Mouse (Mus musculus): ENCODE results near the gene Aunip.
"Not testable (repeated sequence)": the region's sequence is repeated elsewhere in the genome, so short reads cannot be mapped to it uniquely, and the experiment has no call there.

Gene Aunip

GRCm38 (mm10) chr4:134485151-134485900 lies 25.5 kb upstream of the Aunip start:
- no peak for DNase-seq

DNA sequence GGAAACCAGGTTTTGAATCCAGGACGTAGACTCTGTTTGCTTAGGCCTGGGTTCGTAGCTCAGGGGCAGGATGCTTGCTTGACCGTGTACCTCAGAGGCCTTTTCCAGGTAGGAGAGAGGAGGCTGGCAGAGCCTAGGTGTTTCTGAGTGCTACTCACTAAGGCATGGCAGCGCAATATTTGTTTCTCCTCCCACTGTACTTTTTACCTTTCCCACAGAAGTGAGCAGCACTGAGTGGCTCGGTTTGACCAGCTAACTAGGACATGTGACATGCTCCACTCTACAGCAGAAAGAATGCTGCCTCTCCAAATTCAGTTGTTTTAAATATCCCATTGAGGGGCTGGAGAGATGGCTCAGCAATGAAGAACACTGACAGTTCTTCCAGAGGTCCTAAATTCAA lies 22.6 kb upstream of the Aunip start:
- DNase-seq: no peak

DNA sequence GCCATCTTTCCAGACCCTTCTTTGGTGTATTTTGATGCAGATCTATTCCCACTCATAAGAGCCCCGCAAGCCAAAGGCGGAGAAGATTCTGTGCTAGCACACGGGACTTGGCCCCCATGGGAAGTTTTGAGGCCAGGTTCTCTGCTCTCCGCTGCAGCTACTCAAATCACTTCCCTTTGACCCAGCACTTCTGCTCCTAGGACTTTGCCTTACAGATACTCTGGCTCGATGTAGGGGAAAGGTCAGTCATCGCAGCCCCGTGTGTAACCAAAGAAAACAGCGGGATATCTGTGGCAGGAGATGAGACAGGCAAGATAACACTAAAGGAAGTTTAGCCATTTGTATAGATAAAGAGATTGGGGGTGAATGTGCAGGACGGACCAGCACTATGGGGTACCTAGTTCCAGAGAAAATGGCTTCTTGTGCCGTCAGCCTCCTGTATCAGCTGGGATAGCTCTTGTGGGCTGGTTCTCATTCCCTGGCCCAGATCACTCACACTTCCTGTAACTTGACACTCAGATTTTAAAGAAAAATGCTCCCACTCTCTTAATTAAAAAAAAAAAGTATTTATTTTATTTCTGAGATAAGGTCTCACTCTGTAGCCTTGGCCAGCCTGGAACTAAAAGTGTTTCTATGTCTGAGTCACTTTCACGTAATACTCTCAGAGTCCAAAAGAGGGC lies 20.7 kb upstream of the Aunip start:
- DNase-seq: no peak

DNA sequence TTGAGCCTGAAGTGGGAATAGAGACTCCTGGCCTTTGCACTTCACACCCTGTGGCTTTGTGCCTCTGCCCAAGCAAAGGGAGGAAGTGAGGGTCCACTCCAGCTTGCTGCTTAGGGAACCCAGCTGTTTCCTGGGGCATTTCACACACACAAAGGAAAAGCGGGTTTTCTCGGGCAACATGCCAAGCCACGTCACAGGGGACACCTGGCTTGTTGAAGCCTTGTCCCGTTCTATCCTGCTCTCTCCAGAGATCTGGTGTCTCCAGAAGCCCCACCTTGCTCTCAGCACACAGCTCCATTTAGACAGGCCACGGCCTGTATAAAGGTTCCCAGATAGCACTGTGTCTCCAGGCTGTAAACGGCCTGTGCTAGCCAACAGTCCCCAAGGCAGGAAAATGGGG lies 19.1 kb upstream of the Aunip start:
- DNase-seq: peak in 1 of 2 experiments; percentile 42

- DNase-seq: not testable (repeated sequence)
Observed at GRCm38 (mm10) chr4:134494161-134494560, 16.6 kb upstream of the Aunip start.

DNA sequence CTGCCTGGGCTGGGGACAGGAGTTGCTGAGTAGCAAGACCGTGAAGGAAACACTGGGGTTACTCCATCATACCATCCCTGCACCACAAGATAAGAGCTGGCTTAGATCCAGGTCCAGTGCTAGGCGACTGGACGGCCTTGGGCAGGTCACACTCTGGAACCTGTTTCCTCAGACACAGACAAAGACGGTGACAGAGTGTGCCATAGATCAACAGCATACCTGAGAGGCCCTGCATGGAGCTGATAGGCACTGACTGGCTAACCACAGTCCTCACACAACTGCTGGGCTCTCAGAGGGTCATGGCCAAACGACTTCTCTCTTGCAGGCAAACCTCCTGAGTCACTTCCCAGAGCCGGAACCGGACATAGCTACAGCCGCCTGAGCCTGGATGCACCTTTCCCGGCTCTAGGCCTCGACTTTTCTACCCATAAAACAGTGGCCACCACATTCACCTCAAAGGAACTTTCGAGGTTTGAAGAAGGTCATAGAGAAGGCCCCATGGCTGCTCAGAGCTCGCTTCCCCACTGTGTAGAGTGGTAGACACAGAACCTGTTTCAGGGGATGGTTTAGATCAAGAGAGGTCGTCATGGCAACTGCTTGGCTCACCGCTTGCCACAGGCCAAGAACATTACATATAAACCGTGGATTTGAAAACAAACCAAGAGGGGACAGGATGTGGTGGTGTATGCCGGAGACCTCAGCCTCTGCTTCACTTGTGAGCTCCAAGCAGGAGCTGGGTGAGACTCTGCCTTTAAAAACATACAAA lies 15.8 kb upstream of the Aunip start:
- peak; percentile 59 to 77 for DNase-seq

GRCm38 (mm10) chr4:134495546-134495923 lies 15.3 kb upstream of the Aunip start:
- DNase-seq: no peak

- peak; percentile 53 to 57 for DNase-seq
Observed at GRCm38 (mm10) chr4:134496595-134497210, 14.1 kb upstream of the Aunip start, which contains the start of gene Paqr7. Paqr7 (plus strand) TSS chr4:134496697.

GRCm38 (mm10) chr4:134497223-134497622 lies 13.6 kb upstream of the Aunip start:
- DNase-seq: no peak

- DNase-seq: no peak
Observed at GRCm38 (mm10) chr4:134497986-134498731, 12.6 kb upstream of the Aunip start.

DNA sequence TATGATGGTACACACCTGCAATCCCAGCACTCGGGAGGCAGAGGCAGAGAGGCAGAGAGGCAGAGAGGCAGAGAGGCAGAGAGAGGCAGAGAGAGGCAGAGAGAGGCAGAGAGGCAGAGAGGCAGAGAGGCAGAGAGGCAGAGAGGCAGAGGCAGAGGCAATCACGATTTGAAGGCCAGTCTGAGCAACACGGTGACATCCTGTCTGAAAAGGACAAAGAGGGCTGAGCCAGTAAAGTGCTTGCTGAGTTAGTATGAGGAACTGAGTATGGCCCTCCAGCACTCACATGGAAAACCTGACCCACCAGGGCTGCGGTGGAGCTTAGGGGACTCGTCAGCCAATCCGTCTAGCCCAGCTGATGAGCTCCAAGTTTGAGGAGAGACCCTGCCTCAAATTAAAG lies 11.8 kb upstream of the Aunip start:
- DNase-seq: not testable (repeated sequence)

DNA sequence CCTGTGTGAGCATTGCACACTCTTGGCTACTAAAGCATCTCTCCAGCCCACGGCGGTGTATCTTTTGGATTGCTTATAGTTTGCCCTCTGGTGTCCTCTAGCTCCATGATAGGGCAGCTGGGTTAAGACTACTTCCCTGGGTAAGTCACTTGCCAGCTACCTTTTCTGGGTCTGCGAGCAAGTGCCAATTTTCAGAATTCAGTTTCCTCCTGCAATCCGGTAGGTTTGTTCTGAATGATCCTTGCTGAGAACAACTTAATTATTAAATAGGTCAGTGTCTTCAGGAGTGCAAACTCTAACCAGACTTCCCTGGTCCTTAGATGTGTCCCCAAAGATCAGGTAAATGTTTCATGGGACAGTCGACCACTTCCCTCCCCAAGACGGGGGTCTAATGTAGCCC lies 9.7 kb upstream of the Aunip start:
- DNase-seq: no peak

DNA sequence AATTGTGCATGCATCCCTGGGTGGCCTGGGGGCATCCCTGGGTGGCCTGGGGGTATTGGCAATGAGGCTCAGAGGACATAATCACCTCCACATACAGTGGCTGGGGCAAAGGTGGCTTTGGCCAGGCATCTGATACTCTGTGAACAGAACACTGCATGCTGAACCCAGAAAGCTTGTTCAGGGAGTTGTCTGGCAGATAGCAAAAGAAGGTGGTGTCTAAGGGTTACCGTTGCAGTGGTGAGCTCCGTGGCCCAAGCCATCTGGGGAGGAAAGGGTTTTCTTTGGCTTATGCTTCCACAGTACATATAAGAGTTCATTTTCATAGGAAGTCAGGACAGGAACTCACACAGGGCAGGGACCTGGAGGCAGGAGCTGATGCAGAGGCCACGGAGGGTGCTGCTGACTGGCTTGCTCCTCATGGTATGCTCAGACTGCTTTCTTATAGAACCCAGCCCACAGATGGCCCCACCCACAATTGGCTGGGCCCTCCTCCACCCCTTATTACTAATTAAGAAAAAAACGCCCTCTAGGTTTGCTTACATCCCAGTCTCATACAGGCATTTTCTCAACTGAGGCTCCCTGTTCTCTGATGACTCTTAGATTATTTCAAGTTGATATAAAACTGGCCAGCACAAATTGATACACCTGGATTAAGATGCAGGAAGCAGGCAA lies 7.0 kb upstream of the Aunip start:
- DNase-seq: no peak

DNA sequence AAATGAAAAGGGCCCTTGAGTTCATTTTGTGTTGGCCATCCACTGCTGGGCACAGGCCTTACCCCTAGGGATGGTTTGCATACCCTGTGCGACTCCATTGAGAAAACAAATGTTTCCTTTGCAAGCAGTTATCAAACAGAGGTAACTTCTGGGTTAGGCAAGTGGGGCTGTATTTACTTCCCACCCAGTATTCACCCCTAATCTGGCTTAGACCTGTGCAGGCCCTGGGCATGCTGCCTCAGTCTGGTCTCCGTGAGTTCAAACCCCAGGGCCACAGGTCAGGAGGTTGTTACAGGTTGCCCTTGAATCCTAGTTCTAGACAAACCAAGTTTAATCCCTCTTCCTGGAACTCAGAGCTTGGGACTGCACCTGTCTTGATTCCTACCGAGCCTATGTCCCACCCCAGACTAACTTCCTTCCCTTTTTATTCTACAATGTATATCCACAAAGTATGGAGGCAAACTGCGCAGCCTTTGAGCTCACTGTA lies 5.5 kb upstream of the Aunip start:
- DNase-seq: no peak

DNA sequence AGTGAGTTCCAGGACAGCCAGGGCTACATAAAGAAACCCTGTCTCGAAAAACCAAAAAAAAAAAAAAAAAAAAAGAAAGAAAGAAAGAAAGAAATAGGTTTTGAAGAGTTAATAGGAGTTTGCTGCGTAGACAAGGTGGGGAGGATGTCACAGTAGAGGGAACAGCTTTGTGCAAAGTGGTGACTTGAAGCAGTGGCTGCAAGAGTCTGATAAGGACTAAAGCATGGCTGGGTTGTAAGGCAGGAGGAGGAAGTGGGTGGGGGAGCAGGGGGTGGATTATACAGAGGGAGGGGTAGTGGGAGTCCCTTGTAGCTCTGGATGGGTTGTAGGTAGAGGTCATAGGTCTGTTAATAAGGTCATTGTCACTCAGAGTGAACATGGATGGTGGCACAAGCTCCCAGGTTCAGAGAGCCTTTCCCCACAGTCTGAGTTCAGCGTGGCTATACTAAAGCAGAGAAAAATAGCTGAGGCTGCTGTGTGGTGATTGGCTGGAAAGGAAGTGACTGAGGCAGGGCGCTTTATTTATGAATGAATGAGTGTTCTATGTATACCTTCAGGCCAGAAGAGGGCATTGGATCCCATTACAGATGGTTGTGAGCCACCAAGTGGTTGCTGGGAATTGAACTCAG lies 4.7 kb upstream of the Aunip start:
- no peak for DNase-seq

- no peak for DNase-seq
Observed at GRCm38 (mm10) chr4:134506713-134507112, 4.1 kb upstream of the Aunip start.

GRCm38 (mm10) chr4:134510396-134510795 lies 403 bp upstream of the Aunip start:
- DNase-seq: no peak

GRCm38 (mm10) chr4:134511730-134512129 lies 931 bp downstream of the Aunip start:
- DNase-seq: no peak

DNA sequence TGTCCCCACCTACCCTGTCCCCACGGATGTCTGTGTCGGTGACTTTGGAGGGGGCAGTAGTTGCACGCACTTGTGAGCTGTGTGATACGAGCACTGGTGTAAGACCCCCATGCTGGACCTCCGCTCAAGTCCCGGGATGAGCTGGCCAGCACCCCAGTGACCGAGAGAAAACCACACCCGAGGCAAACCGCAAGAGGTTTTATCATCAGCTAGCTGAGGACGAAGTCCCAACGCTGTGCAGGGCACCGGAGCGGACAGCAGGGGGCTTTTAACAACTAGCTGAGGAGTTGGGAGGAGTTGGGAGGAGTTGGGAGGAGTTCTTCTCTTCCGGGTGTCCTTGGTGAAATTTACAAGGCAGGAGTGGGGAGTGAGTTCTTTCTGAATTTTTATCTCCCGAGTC lies 2.0 kb downstream of the Aunip start:
- DNase-seq: no peak

GRCm38 (mm10) chr4:134514309-134514930 lies 3.6 kb downstream of the Aunip start:
- DNase-seq: no peak

DNA sequence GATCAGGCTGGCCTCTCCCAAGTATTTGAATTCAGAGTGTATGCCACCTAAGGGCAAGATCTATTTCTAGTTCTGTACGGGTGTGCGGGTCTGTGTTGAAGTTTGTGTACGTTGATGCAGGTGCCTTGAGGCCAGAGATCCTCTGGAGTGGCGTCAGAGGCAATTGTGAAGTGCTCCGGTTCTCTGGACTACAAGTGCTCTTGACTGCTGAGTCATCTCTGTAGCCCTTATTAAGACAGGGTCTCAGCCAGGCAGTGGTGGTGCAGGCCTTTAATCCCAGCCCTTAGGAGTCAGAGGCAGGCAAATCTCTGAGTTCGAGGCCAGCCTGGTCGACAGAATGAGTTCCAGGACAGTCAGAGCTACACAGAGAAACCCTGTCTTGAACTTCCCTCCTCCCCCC lies 4.8 kb downstream of the Aunip start:
- no peak for DNase-seq
